Mouse (Mus musculus) liver, embryonic 14.5 days (tissue): ENCODE data around the gene BC029722.

ENCODE experiments used
- CTCF ChIP-seq: IDR thresholded peaks from 2 replicates; pipeline ENCODE4 v1.5.1; 2016; ENCODE audit warnings: antibody characterized with exemption, low read depth, control low read depth
- EP300 ChIP-seq: IDR thresholded peaks from 2 replicates; pipeline ENCODE4 v1.6.1; 2016; ENCODE audit warnings: antibody characterized with exemption, low read depth

- no peak for TF ChIP-seq CTCF
- no peak for TF ChIP-seq EP300
Measured at GRCm38 (mm10) chr2:155775685-155776263, 43.5 kb downstream of the BC029722 start.
